Mouse (Mus musculus) megakaryocyte, embryonic 14.5 days (primary cell): ENCODE measurements at regions not wholly inside any gene's neighbourhood (a gene's known extent, or its start where the extent isn't known, plus 50 kb on each side); places are given as distances from the start of the nearest gene placed in this dataset.

ENCODE experiments used
- H3K27me3 ChIP-seq: replicated peaks from 2 replicates; pipeline ENCODE3; 2012; ENCODE audit warnings: inconsistent platforms
- H3K36me3 ChIP-seq: replicated peaks from 2 replicates; pipeline ENCODE3; 2012; ENCODE audit warnings: low read length, inconsistent platforms, mixed read lengths
- H3K4me1 ChIP-seq: 2 replicates; pipeline ENCODE4 v1.6.1; 2012; ENCODE audit warnings: inconsistent platforms
- H3K4me3 ChIP-seq: replicated peaks from 2 replicates; pipeline ENCODE3; 2012; ENCODE audit warnings: moderate library complexity, mild to moderate bottlenecking, inconsistent platforms
- H3K9me3 ChIP-seq: 2 replicates; pipeline ENCODE4 v1.6.1; 2012; ENCODE audit warnings: inconsistent platforms
- FLI1 ChIP-seq: IDR thresholded peaks from 2 replicates; pipeline ENCODE4 v1.6.1; 2012; ENCODE audit warnings: low read length, inconsistent platforms, mixed read lengths
- GATA1 ChIP-seq: IDR thresholded peaks from 3 replicates; pipeline ENCODE4 v1.6.1; 2012; ENCODE audit warnings: mixed read lengths, low read length, inconsistent platforms, borderline replicate concordance

DNA sequence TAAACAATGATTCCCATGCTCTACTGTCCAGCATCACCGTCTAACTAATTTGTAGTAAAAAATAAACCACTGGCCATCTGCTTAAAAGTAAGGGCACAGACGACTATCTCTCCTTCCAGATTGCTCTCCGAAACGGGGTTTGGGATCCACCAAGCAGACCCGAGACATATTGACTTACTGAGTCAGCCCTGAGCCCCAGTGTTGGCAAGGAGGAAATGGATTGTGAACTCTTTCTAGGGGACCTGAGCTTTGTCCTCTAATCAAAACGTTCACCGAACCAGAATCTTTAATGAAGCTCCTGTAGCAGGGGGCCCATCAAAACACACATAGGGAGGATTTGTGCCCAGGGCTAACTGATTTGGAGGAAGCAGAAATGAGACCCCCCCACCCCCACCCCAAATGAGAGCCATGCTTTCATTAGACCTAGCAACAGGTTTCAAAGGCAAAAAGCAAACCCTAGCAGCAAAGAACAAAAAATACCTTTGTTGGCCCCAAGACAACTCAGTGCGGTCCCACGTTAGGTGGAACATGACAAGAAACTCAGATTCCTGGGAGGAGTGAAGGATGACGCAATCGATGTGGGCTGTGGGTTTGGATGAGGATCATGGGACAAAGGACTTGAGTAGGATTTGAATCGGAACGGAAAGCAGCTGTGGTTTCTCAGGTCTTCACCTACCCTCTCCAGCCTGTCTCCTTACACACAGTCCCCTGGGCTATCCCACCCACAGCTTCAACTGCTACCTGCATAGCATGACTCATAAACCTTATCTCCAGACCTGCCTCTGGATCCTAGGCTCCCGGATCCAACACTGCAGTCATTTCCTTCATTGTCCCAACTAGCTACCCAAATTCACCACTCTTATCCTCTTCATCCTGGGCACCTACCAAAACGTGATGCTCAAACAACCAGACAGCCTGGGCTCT lies 62.2 kb upstream of the Rreb1 start:
- no peak for TF ChIP-seq FLI1
- TF ChIP-seq GATA1: no peak
- H3K27me3 ChIP-seq: no peaks in the 10 kb centered on the region
- H3K4me1 ChIP-seq: peaks cover 58% of the 10 kb centered on the region
- H3K9me3 ChIP-seq: no peaks in the 10 kb centered on the region
- H3K36me3 ChIP-seq: no peaks in the 10 kb centered on the region
- H3K4me3 ChIP-seq: no peak overlapping the region

DNA sequence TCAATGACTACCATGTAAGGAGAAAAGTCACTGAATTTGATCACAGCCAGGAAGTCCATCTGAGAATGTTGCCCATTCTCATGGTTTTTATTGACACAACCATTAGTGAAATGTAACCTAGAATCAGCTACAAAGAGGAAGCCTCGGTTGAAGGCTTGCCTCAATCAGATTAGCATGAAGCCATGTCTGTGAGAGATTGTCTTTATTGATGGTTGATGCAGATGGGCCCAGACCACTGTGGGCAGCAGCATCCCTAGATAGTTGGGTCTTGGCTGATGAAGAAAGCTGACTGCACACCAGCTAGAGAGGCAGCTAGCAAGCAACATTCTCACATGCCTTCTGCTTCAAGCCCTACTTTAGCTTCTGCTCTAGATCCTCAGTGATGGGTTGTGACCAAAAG lies 60.4 kb upstream of the Rreb1 start:
- Histone ChIP-seq H3K4me1 (peaks cover 60% of the 10 kb centered on the region), H3K27me3 (no peaks in the 10 kb centered on the region), H3K4me3 (peak overlapping the region; percentile 73), H3K9me3 (no peaks in the 10 kb centered on the region), H3K36me3 (no peaks in the 10 kb centered on the region)
- TF ChIP-seq GATA1: no peak
- TF ChIP-seq FLI1: no peak

DNA sequence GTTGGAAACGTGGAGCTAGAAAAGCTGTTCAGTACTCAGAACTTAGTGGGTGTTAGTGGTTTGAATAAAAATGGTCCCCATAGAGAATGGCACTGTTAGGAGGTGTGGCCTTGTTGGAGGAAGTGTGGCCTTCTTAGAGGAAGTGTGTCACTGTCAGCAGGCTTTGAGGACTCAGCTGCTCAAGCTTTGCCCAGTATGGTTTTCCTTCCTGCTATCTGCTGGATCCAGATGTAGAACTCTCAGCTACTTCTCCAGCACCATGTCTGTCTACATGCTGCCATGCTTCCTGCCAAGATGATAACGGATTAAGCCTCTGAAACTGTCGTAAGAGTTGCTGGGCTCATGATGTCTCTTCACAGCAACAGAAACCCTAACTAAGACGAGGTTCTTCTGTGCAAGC lies 59.8 kb upstream of the Rreb1 start:
- peak overlapping the region; percentile 74 for H3K4me3 ChIP-seq
- no peaks in the 10 kb centered on the region for H3K36me3 ChIP-seq
- no peaks in the 10 kb centered on the region for H3K27me3 ChIP-seq
- TF ChIP-seq FLI1: peak; percentile 59; the same call in 1 of the 2 replicates
- peak; percentile 97; the same call in 2 of the 3 replicates for TF ChIP-seq GATA1
- peaks cover 62% of the 10 kb centered on the region for H3K4me1 ChIP-seq
- no peaks in the 10 kb centered on the region for H3K9me3 ChIP-seq
